Mouse (Mus musculus) testis, postnatal 10 days (tissue): ENCODE measurements around the gene C1qb.
A peak's percentile ranks its signal among the peaks of the same experiment; 100 is the strongest.

Experiments
- DNase-seq: peaks from one replicate; pipeline ENCODE4 v3.0.0; 2021; ENCODE audit warnings: low spot score

Gene C1qb

DNA sequence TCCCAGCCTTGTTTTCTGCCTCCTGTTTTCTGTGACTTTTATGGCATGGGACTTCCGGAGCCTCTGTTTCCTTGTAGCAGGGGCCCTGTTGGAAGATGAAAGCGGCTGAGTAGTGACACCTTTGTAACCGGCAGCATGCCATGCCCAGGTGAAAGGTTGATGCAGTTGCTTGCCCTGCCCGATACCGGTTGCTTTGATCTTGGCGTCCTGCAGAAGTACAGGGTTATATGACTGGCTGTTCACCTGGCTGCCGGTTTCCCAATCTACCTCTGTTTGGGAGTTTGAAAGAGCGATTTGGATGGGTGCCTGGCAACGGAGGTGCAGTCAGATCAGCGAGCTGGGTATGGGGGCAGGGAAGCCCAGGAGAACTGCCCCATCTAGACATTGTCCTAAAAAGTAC lies 43.2 kb downstream of the C1qb start:
- DNase-seq: no peak

DNA sequence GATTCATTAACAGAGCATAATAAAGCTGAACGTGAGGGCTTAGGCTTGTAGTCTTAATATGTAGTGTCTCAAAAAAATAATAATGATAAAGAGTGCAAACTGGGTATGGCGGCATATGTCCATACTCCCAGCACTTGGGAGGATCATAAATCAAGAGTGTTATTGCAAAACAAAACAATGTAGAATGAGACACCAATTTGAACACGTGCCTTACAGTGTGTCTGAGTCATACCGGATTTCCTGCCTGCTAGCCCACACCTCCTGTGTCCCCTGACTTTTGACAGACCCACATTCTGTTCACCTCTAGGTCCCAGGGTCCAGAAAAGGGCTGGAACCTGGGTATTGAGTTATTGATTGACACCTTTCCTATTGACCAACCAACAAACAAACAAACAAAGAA lies 44.0 kb downstream of the C1qb start:
- DNase-seq: no peak

DNA sequence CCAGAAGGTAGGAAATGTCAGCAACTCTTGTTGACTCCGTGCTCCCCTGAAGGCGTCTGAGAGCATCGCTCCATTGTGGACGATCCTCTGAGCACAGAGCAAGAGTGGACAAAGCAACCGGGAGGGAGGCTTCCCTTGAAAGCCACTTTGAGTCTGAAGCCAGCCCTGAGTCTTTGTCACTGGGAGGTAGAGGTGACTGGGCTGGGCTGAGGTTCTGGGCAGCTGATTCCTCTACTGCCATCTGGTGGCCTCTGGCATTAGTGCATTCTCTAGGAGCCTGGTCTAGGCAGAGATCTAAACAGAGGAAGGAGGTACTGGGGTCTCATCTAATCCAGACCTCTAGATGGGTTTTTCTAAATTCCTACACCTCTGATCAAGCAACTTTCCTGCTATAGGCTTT lies 44.9 kb downstream of the C1qb start:
- DNase-seq: peak; percentile 88

DNA sequence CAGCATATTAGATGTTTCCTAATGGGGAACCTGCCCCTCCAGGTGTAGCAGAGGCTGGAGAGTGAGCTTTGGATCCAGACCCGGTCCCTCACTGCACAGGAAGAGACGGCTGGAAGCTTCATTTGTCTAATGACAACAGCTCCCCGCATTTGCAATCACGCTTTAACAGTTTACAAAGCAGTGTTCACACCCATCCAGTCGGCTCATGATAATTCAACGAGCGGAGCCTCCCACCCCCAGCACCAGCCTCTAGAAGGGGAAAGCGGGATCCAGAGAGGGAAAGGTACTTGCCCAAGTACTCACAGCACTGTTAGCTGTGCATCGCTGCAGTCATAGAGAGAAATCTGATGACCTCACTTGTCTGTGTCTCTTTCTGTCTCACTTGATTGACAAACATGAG lies 47.5 kb downstream of the C1qb start:
- DNase-seq: no peak

DNA sequence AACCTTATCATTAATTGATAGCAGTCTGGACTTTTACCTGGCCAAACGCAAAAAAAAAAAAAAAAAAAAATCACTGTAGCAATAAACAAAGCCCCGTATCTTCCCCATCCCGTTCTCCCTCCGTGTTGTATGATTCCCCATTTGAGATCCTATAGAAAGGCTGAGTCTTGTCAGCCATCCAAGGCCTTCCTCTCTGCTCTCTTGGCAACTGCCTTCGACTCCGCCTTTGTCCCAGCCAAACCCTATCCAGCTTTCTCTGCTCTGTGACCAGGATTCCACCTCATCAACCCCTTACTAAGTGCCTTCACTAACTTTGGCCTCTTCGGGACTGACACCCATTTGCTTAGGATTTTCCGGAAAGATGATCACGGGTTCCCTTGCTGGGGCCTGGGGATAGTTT lies 48.0 kb downstream of the C1qb start:
- no peak for DNase-seq

- DNase-seq: peak; percentile 51
Observed at GRCm38 (mm10) chr4:136836387-136836931, 49.5 kb downstream of the C1qb start.

DNA sequence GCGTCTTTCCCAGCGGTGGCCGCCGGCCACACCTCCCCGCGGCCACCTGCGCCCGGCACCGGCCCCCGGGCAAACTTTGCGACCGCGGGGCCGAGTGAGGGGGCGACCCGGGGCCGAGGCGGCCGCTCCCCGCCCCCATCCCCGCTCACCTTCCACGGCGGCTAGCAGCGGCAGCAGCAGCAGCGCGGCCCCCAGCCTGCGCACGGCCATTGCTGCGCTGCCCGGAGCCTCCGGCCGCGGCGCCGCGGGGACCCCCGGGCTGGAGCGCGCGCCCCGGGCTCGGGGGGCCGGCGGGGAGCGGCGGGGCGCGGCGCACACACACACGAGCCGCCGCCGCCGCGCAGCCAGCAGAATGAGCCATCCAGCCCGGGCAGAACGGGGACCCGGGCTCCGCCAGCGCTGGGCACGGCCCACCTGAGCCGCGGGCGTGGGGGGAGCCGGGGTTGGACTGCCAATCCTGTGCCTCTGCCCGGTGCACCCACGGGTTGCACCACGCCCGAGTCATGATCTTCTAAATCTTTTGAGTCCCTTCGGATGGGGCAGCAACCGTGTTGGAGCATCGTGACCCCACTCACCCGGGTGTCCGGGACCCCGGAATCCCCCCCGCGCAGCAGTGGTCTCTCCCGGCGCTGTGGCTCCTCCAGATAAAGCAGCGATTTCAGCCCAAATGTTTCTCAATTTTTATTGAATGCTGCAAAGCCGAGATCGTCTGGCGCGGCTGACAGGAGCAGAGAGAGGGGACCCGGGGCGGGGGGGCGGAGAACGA lies 50.2 kb downstream of the C1qb start, which contains the start of gene Ephb2:
Gene Ephb2, minus strand, starts transcription at position 368 of the 766 bp plus-strand sequence.
- DNase-seq: peak; percentile 83

GRCm38 (mm10) chr4:136834815-136835620 lies 51.0 kb downstream of the C1qb start:
- DNase-seq: peak; percentile 60

- DNase-seq: no peak
Observed at GRCm38 (mm10) chr4:136834439-136834814, 51.6 kb downstream of the C1qb start.

DNA sequence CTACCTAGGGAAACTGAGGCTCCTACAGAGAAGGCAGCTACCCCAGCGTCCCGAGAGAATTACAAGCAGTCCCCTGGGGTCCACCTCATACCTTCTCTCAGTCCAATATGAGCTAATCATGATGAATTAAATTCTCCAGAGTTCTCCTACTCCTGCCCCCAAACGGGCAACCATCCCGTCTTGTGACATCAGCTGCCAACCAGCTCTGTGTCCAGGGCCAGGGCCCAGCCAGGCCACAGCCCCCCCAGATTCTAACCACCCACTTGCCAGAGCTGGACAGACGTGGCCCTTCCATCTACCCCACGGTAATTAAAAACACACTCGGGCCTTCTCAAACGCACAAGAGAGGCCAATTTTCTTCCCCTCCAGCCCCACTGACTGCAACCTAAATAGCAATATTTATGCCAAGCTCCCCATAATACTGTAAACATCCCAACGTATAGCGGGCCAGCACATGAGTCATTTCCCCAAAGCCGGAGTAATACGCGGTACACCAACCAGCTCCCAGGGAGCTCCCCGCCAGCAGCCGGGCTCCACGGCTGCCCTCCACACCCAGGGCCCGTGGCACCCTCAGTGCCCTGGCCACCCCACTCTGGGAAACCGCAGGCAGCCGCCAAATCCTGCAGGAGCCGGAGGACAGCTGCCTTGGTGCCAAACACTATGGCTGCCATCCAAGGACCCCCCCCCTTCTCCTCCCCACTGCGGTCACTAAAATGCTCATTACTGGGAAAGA lies 52.2 kb downstream of the C1qb start:
- no peak for DNase-seq

DNA sequence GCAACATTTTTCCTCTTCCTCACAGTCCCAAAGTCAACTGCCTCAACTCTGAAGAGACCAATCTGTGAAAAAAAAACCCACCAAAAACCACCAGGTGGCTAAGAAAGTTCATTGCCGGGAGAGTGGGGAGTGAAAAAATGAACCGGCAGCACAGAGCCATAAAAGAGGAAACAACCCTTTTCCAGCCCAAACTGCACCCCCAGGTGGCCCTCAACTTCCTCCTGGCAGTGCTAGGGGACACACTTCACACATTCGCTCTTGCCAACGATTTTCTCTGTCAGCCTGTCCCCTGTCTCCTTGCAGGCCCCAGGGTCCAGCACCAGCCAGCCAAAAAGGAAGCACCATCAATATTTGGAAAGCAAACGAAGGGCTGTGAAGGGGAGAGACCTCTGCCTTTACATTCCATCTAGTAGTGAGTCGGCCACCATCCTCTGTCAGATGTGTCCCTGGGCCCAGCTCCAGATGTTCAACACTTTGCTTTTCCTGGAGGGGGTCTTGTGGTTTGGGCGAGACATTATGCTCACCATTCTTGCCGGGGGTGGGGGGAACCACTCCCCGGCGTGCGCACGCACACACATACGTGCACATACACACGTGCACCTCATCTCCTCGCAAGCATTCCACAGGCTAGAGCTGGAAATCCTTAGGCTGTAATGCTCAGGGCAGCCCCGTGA lies 53.3 kb downstream of the C1qb start:
- no peak for DNase-seq

DNA sequence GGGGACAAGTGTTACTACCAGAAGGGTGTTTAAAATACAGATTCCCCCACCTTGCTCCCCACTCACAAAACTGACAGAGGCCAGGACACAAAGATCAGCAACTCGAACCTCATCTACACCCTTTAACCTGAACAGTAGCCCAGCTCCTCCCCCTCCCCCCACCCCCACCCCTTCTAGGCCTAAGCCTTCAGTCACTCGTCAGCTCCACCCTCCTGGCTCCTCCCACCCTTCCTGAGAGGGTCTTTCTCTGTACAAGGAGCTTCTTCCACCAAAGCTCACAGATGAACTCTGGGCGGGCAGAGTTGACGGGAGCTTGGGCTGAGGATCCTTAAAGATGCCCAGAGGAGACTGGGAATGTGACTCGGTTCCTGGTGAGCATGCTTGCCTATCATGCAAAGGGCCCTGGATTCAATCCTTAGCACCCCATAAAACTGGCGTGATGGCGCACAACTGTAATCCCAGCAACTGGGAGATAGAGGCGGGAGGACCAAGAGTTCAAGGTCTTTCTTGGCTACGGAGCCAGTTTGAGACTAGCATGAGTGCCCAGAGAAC lies 55.6 kb downstream of the C1qb start:
- no peak for DNase-seq
